Mouse (Mus musculus) fat pad, adult 2 months (tissue): ENCODE measurements around the gene Herc1.

ENCODE experiments used
- DNase-seq: peaks from one replicate; pipeline ENCODE4 v3.0.0-alpha.2; 2011; ENCODE audit warnings: low read depth, low spot score; ENCODE audit errors: extremely low read depth

Gene Herc1

GRCm38 (mm10) chr9:66517746-66518145, 167.5 kb downstream of the Herc1 start:
- DNase-seq = no peak

DNA sequence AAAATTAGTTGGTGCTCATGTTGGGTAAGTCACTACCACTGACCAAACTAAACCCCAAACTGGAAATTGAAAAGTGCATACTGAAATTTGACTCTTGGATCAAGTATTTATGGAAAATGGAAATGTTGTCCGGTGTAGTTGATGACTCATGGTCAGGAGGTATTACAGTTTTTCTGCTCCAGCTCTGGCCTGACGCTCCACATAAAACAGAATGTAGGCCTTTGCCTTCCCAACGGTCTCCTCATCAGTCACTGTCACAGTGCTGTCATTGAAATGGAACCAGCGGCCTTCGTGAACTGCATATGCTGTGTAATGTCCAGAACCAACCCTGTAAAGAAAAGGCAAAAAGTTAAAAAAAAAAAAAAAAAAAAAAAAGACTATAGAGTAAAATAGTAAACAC, 168.0 kb downstream of the Herc1 start:
- DNase-seq = no peak

DNA sequence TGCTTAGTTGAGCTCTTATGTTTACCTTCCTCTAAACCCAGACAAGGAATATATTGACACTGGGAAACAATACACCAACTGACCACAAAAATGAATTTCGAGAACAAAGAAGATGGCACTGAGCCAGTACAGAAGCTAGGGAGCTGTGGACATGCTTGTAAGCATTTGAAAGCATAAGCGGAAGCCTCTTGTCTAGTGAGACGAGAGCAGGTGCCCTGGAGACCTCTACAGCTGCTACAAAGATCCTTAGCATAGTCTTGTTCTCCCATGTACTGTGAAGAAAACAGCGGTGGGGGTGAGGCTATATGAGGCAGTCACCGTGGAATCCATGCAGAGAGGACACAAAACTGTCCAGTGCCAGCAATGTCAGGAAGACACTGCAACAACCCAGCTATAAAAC, 168.7 kb downstream of the Herc1 start:
- no peak for DNase-seq

- DNase-seq = no peak
Observed at GRCm38 (mm10) chr9:66520299-66520698, 170.0 kb downstream of the Herc1 start.

DNA sequence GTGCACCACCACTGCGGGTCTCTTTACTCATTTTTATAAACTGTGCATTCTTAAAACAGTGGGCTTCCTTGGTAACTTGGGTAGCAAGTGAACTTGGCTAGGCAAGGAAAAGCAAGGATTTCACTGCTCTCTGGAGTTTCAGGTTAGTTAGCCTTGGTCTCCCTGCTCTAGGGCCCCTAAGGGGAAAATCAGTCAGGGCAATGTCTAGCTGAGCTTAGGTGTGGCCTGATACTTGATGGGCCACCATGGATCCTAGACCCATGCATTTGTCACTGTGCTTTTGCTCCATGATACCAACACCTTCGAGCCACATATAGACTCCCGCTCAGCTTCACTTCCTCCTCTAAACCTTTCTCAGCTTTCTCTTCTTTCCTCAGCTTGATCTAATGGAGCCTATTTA, 171.3 kb downstream of the Herc1 start:
- DNase-seq = no peak

DNA sequence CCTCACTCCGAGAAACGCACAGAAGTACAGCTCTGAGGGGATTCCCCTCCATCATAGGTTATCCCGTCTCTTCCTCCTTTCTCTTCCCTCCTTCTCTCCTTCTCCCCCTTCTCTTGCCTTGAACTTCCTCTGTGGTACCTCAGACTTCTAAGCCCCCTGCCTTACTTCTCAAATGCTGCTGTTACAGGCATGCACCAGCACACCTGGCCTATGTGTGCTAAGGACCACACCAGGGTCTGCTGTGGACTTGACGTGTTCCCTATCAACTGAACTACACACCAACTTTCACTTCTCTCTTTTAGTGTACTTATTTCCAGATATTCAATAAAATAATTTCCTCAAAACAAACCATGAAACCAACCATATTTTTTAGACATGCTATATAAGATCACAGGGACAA, 192.5 kb downstream of the Herc1 start:
- DNase-seq = no peak
